Mouse (Mus musculus) olfactory bulb, adult 2 months (tissue): ENCODE measurements at regions not wholly inside any gene's neighbourhood (a gene's known extent, or its start where the extent isn't known, plus 50 kb on each side); places are given as distances from the start of the nearest gene placed in this dataset.

Source experiments
- CTCF ChIP-seq: fragments of 200-500 bp; IDR thresholded peaks from 2 replicates; pipeline ENCODE4 v1.5.1; 2012; ENCODE audit warnings: low read depth, mild to moderate bottlenecking, low read length, moderate library complexity; ENCODE audit not compliant: insufficient read depth
- POLR2A ChIP-seq: fragments of 200-500 bp; IDR thresholded peaks from 2 replicates; pipeline ENCODE4 v1.6.1; 2012; ENCODE audit warnings: mild to moderate bottlenecking, low read depth, low read length, moderate library complexity; ENCODE audit not compliant: insufficient read depth

DNA sequence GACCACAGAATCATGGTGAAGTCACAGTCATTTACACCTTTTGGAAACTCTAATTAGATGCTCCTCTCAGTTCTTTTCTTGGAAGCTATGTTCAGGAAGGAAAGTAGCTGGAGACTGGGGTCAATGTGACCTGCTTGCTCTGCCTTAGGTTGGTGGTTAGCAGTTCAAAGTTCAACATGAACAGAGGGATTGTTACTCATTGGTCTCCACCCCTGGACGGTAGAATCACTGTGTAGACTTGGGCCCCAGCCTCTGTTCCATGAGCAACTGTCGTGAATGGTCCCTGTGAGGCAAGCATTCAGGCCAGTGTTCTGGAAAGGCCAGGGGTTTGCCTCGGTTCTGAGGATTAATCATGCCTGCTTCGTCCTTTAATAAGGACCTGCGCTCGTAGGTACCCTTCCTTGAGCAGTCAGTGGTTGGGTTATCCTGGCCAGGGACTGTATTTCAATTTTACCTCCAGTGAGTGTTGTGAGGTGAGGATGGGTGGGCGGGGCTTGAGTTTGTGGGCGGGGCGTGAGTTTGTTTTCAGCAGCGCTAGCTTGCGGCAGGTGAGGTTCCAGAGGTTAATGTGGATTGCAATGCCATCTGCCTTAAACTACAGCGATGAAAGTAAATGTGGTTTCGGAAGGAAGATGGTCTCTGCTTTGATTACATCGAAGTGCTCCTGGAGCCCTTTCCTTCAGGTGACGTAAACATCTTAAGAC is 152.6 kb upstream of the Pou3f3 start:
- TF ChIP-seq CTCF = no peak
- no peak for TF ChIP-seq POLR2A
